Mouse (Mus musculus) urinary bladder, postnatal 14 days (tissue): ENCODE measurements around the gene Platr17.

Experiments used
- DNase-seq: peaks from one replicate; pipeline ENCODE4 v3.0.0; 2021; ENCODE audit warnings: low spot score

Gene Platr17

DNA sequence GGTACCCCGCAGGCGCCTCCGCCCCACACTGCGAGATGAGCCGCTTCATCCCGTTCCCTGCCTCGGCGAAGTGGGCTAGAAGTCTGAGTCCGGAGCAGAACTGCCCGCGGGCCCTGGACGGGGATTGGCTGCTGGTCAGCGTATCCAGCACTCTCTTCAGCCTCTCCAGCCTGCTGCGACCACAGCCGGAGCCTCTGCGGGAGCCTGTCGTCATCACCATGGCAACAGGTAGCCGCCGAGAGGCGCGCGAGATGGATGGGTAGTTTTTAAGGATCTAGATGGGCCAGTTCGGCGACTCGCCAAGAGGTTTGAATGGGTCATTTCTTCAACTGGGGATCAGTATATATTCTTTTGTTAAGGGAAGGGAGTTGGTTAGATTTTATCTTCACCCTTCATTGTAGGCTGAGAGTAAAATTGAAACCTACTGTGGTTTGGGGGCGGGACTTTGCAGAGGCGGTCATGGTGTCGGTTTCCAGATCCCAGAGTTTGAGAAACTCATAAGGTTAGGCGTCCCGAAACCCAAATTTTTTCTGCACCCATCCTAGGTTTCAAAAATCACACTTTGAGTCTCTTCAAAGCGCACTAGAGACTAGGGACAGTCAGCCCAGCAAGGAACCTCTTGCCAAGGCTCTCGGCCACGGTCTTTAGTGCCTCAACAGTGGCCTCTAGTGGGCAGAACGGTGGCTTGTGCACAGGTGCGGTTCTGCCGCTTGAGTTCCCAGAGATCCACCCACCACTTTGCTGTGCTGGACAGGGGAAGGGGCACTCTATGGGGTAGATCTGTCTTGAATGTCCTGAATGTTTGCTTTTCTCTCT, 15.6 kb downstream of the Platr17 start:
- DNase-seq = peak; percentile 90

DNA sequence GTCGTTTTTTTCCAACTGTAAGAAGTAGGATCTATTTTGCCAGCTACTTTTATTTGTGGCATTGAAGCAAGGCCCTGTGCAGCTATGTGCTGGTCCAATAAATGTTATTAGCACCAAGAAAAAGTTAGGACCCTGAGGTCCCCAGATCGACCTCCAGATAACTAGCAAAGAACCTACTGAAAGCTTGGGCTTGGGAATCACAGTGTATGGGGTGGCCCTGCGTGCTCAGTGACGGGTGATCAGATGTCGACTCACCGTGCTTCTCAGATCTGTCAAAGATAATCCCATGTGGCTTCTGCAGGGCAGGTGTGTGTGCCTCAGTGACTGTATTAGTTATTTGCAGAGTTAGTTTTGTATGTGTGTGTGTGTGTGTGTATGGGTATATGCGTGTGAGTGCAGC, 16.4 kb downstream of the Platr17 start:
- no peak for DNase-seq

GRCm38 (mm10) chr17:33924577-33925283, 19.8 kb downstream of the Platr17 start:
- no peak for DNase-seq

GRCm38 (mm10) chr17:33925406-33926116, 20.6 kb downstream of the Platr17 start:
- DNase-seq = no peak

- no peak for DNase-seq
These were observed 21.4 kb downstream of the Platr17 start for GRCm38 (mm10) chr17:33926207-33926932.

DNA sequence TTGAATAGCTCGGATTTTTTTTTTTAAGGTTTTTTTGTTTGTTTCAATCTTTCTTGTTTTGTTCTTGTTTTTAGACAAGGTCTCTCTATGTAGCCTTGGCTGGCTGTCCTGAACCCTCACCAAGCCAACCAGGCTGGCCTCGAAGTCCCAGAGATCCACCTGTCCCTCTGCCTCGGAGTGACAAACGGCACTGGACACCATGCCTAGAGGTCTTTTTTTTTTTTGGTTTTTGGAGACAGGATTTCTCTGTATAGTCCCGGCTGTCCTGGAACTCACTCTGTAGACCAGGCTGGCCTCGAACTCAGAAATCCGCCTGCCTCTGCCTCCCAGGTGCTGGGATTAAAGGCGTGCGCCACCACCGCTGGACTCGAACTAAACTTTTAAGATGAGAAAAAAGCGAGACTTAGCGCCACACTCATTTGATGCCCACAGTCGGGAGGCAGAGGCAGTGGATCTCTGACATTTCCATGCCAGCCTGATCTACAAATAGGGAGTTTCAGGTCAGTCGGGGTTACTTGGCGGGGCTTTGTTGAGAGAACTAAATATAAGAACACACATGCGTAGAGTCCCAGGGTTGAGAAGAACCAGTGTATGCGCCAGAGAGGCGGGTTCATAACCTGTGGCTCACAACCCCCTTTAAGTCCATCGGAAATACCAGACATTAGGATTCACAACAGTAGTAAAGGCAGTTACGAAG, 23.5 kb downstream of the Platr17 start:
- DNase-seq = no peak

DNA sequence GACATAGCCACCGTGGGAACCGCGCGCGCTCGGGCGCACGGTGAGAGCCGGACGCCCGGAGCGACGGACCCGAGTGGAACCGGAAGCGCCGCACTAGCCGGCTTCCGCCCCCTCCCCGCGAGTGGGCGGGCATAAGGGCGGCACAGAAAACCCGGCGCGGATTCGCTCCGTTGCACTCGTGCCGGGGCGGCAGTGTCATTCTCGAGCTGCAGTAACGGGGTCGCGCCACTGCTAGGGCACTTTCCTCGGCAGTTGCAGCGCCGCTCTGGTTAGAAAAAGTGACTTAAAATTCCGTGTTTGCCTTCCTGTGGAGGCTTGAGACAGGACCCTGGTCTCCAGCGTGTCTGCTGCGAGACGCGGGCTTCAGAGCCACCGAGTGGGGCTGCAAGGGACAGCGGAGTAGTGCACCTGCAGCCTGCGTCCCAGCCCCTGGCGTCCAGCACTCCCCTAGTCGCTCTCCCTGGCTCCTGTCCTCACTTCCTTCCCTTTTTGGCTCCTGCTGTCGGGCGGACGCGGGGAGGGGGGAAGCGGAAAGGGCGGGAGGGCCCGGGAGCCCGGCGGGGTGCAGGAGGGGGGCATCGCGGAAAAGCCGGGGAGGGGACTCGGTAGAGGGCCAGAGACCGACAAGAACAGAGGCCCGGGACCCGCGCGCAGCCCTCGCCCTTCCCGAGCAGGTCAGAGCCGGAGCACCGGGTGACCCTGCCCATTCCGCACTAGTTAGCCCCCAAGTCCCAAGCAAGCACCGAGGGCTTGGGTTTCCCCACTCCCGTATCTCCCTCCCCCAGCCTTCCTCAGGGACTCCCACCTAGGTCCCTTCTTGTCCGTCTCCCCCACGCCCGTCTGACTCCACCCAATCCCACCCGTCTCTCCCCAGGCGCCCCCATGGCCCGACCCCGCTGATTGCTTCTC, 24.7 kb downstream of the Platr17 start, which contains the start of gene Rgl2:
Rgl2 (plus strand) TSS at position 173 of the 909 bp plus-strand sequence.
- peak; percentile 92 for DNase-seq

DNA sequence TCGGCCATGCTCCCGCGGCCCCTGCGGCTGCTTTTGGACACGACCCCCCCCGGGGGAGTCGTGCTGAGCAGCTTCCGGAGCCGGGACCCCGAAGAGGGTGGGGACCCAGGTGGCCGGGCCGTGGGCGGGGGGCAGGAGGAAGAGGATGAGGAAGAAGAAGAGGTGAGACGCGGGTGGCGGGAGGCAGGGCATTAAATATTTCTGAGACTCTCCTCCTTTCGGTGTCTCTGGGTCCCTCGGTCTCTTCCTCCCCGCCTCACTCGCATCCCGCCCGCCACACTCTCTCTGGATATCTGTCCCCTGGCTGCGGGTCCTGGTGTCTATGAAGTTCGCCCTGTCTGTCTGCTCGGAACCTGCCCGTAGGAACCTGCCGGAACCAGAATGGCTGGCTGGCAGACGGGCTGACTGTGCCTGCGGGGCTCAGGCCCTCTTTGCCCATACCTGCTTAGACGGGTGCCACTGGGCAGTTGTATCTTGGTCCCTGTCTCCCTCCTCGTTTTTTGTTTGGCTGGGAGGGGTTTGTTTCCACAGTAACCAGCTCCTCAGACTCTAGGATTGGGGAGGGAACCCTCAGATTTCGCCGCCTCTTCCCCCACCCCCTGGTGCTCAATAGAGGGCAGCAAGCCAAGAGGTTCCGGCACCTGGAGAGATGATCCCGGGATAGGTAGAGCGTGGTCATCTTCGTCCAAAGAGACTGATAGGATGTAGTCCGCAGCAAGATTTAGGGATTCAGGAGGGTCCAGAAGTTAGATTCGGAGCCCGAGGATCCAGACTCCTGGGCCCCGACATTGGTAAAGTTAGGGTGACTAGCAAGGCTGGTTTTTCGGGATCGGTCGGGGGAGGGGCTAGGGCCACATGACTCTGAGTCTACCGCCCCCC, 25.6 kb downstream of the Platr17 start:
- DNase-seq = peak; percentile 82

DNA sequence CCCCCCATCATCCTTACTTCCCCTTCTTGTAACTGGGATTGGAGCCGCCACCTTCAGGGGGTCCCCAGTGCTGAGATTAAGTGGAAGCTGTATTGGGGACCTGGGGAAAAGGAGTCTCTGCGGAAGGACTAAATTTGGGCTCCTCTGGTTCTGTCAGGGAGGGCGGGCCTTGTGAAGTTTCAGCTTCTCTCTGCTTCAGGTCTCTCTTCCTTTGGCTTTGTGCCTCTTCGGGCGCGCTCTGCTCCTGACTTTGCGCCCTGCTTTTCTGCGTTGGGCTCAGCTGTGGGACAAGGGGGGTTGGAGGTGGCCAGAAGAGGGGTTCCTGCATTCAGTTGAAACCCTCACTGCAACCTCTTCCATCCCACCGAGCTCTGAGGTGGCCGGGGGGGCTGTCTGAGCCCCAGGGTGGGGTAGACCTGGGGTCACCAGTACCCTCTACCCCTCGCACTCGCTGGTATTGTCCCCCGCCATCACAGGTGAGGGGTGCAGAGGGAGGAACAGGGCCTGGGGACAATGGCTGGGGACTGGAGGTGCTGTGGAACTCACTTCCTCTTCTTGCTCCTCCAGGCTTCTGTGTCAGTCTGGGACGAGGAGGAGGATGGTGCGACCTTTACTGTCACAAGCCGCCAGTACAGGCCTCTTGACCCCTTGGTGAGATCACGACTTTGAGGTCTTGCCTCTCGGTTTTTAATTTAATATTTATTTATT, 26.4 kb downstream of the Platr17 start:
- no peak for DNase-seq

DNA sequence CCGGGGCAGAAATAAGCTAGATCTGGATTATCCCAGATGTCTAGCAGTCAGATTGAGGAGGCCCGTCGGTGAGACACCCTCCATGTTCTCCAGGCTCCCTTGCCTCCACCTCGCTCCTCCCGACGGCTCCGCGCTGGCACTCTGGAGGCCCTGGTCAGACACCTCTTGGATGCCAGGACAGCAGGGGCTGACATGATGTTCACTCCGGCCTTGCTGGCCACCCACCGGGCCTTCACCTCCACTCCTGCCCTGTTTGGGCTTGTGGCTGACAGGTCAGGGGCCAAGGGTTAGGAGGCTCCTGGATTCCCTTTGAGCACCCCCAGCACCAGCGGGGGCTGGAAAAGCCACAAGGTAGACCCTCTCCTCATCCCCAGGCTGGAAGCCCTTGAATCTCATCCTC, 27.0 kb downstream of the Platr17 start:
- no peak for DNase-seq

- no peak for DNase-seq
These were observed 27.5 kb downstream of the Platr17 start for GRCm38 (mm10) chr17:33932448-33932847.

GRCm38 (mm10) chr17:33932970-33933369, 28.0 kb downstream of the Platr17 start:
- no peak for DNase-seq

DNA sequence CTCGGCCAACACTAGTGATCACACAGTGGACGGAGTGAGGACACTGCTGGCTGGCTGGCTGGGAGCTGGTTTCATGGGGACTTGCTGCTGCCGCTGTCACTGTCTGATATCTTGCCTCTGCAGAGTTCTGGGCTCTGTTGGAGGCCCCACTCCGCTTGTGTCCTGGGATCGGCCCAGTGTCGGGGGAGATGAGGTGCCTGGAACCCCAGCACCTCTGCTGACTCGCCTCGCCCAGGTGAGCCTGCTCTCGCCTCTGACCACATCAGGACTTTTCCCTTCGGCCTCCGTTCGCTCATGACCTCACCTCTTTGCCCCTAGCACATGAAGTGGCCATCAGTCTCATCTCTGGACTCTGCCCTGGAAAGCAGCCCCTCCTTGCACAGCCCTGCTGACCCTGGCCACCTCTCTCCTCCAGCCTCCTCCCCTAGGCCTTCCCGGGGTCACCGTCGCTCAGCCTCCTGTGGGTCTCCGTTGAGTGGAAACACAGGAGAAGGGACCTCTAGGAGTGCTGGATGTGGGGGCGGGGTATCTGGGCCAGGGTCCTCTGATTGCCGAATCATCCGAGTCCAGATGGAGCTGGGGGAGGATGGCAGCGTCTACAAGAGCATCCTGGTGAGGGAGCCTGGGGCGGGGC, 30.6 kb downstream of the Platr17 start:
- DNase-seq = no peak

- no peak for DNase-seq
These were observed 32.1 kb downstream of the Platr17 start for GRCm38 (mm10) chr17:33936993-33937392.

DNA sequence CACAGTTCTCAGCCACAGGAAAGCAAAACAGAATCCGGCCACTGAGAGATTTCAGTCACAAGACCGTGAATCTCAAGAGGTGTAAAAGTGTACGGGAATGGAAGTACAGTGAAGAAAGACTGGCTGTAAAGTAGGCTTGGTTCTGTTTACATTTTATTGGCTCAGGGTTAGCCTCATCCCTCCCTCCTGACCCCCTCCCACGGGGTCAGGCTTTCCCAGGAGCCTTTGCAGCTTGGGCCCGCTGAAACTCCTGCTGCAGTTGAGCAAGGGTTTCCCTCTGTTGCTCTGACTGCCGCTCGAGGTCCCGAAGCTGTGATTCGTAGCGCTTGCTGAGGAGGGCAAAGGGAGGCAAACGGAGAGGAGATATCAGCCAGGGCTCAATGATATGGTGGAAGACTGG, 33.8 kb downstream of the Platr17 start:
- DNase-seq = no peak

DNA sequence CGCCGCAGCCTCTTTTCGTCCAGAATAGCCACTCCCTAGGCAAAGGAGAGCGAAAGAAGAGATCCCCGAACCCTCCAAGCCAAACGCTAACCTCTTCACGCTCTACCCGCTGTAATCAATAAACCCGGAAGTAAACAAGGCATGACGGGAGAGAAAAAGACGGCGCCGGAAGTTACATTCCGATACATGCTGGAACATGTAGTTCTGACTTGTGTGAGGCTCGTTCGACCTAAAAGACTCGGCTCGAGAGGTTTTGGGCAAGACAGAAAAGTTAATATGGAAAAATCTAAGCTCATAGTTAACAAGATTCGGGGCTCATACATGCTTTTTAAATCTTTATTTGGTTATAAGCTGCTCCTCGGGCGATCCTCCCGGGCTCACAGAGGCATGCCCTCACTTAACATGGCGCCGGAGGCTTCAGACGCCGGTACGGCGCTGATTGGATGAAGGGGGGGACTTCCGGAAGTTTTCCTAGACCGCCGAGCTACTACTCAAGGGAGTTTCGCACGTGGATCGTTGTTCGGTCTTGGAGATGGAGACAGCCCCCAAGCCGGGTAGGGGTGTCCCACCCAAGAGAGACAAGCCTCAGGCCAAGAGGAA, 35.4 kb downstream of the Platr17 start, which contains the start of the genes Pfdn6 and Wdr46:
Pfdn6 (minus strand) TSS at position 138 of the 600 bp plus-strand sequence.
Wdr46 (plus strand) TSS at position 455 of the 600 bp plus-strand sequence.
- peak; percentile 87 for DNase-seq

- no peak for DNase-seq
These were observed 36.0 kb downstream of the Platr17 start for GRCm38 (mm10) chr17:33940981-33941380.

- DNase-seq = no peak
These were observed 36.4 kb downstream of the Platr17 start for GRCm38 (mm10) chr17:33941381-33941780.
